Mouse (Mus musculus) forebrain, embryonic 12.5 days (tissue): ENCODE measurements around the gene Katnbl1. TPM values are rescaled to one million over a fixed set of nuclear protein-coding genes. Genes with fewer than 3 reads are reported as not detected.
"Not testable (repeated sequence)": the region's sequence is repeated elsewhere in the genome, so short reads cannot be mapped to it uniquely, and the experiment has no call there.

ENCODE experiments used
- ATAC-seq: fragments of 200-750 bp; cut with Nextera tagmentation; 2 replicates; pipeline ENCODE4 v1.8.0; 2017; ENCODE audit warnings: moderate TSS enrichment; ENCODE audit not compliant: low FRiP score
- H3K27ac ChIP-seq: fragments of 300-500 bp; sonication (generic); 2 replicates; pipeline ENCODE4 v1.5.1; 2016; ENCODE audit warnings: mild to moderate bottlenecking
- H3K27me3 ChIP-seq: fragments of 300-500 bp; sonication (generic); 2 replicates; pipeline ENCODE4 v1.6.1; 2016; ENCODE audit warnings: mild to moderate bottlenecking
- H3K36me3 ChIP-seq: fragments of 300-500 bp; sonication (generic); replicated peaks from 2 replicates; pipeline ENCODE4 v1.6.1; 2016; ENCODE audit warnings: mild to moderate bottlenecking
- H3K4me1 ChIP-seq: fragments of 300-500 bp; sonication (generic); 2 replicates; pipeline ENCODE4 v1.6.1; 2016
- H3K4me2 ChIP-seq: fragments of 300-500 bp; sonication (generic); 2 replicates; pipeline ENCODE4 v1.6.1; 2016; ENCODE audit warnings: mild to moderate bottlenecking, moderate library complexity
- H3K4me3 ChIP-seq: fragments of 300-500 bp; sonication (generic); replicated peaks from 2 replicates; pipeline ENCODE4 v1.5.1; 2016; ENCODE audit warnings: mild to moderate bottlenecking
- H3K9ac ChIP-seq: fragments of 300-500 bp; sonication (generic); 2 replicates; pipeline ENCODE4 v1.6.1; 2016; ENCODE audit warnings: mild to moderate bottlenecking
- H3K9me3 ChIP-seq: fragments of 300-500 bp; sonication (generic); 2 replicates; pipeline ENCODE4 v1.6.1; 2016
- WGBS: fragments of 180-500 bp; shearing (Covaris S2); methylation state at CpG from one replicate; pipeline ENCODE4 v1.1.7; 2016; 5-methylcytosine and 5-hydroxymethylcytosine counted together
- polyA plus RNA-seq: library from polyadenylated mRNA; unstranded; fragments of >200 nt; fragmentation: Nextera tagmentation; extraction: Ambion mirVana; gene quantifications from 2 replicates; pipeline ENCODE4 v1.2.1, GENCODE M21; 2016

Gene Katnbl1
- polyA plus RNA-seq, 1 experiment from 2014 or later = 48.6 TPM

DNA sequence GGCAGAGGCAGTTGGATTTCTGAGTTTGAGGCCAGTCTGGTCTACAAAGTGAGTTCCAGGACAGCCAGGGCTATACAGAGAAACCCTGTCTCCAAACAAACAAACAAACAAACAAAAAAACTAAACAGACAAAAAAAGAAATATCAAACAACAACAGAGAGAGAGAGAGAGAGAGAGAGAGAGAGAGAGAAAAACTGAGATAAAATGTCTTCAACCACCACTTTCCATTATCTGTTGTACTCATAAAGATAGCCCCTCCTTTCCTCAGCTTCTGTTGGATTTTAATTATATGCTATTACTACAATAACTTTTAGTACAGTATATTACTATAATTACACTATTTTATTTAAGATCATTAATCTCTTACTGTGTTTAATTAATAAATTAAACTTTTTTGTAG, 73.5 kb downstream of the Katnbl1 start:
- H3K4me1 ChIP-seq, H3K4me2 ChIP-seq: not testable (repeated sequence)

DNA sequence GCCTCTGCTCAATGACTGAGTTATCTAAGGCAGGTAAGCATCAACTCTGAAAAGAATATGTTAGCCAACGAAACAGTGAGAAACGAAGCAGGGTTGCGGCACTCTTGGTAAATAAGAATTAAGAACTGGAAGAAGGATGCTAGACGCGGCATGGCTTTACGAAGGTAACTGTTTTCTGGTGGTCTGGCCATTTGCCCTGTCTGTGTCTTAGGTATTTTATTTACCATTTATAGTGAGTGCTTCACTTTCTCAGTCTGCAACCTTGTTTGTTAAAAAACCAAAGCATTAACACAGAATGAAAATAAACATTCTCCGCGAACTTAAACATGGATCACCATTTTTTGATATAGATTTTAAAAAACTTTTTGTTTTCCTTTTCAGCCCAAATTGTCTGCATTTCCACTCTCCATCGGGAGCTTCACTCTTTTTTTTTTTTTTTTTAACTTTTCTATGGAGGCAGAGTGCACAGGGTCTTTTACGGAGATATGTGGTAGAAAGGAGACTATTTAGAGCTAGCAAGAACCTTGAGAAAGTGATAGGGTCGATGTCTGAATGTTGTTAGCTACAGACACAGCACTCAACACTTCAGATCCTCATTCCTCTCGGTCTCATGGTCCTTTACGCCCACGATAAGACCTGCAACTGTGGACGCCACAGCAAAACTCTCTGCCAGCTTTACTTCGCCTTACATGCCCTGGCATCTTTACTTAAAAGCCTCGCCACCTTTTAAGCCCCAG, 75.3 kb downstream of the Katnbl1 start:
- no peak overlapping the region for H3K27ac ChIP-seq
- 33% methylated on average over 17 of the region's 17 CpGs for WGBS
- ATAC-seq = no peak
- peak overlapping the region; percentile 76 for H3K9ac ChIP-seq
- H3K27me3 ChIP-seq = no peaks in the 10 kb centered on the region
- H3K9me3 ChIP-seq = no peaks in the 10 kb centered on the region
- H3K36me3 ChIP-seq = no peaks in the 10 kb centered on the region
- H3K4me1 ChIP-seq = peaks cover 9% of the 10 kb centered on the region
- H3K4me2 ChIP-seq = peak overlapping the region; percentile 74
- peak overlapping the region; percentile 68 for H3K4me3 ChIP-seq

More for the DNA sequence above, 73.5 kb downstream of the Katnbl1 start:
- not testable (repeated sequence) for H3K27ac ChIP-seq, H3K9ac ChIP-seq, ATAC-seq, H3K9me3 ChIP-seq, H3K36me3 ChIP-seq, H3K27me3 ChIP-seq, H3K4me3 ChIP-seq

DNA sequence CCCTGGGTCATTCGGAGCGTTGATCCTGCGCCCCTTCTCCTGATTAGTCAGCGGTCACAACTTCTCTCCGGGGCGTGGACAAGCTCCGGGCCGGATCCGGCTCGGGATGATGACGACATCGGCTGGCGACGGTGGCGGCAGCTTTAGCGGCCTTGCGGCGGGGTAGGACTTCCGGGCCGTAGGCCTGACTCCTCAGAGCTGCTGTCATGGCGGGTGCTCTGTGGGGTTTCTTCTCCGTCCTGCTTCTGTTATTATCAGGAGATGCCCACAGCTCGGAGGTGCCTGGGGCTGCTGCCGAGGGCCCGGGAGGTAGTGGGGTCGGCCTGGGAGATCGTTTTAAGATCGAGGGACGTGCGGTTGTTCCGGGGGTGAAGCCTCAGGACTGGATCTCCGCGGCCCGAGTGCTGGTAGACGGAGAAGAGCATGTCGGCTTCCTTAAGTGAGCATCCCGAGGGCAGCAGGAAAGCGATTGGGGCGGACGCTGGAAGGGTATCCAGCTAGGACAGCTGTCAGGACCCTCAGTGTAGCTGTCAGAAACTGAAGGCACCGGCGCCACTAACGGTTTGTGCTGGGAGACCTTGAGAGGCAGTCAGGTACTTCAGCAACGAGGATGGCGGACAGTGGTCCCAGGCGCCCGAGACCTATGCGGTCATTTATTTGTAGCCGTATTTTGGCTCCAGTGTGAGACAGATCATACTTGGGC, 76.0 kb downstream of the Katnbl1 start, which contains the start of gene Emc7:
Gene Emc7 (plus strand): TSS at position 136 of the 703 bp plus-strand sequence.
- peak within 1 kb of the TSS; percentile 74 for H3K4me2 ChIP-seq
- no peaks in the 10 kb centered on the region for H3K9me3 ChIP-seq
- H3K9ac ChIP-seq = peak within 1 kb of the TSS; percentile 76
- no peaks in the 10 kb centered on the region for H3K27me3 ChIP-seq
- ATAC-seq = peak; percentile 99
- peaks cover 9% of the 10 kb centered on the region for H3K4me1 ChIP-seq
- H3K27ac ChIP-seq = peak within 1 kb of the TSS; percentile 47
- H3K4me3 ChIP-seq = peak within 1 kb of the TSS; percentile 68
- peaks cover 2% of the 10 kb centered on the region for H3K36me3 ChIP-seq
- WGBS = under 1% methylated on average over 49 of the region's 49 CpGs

DNA sequence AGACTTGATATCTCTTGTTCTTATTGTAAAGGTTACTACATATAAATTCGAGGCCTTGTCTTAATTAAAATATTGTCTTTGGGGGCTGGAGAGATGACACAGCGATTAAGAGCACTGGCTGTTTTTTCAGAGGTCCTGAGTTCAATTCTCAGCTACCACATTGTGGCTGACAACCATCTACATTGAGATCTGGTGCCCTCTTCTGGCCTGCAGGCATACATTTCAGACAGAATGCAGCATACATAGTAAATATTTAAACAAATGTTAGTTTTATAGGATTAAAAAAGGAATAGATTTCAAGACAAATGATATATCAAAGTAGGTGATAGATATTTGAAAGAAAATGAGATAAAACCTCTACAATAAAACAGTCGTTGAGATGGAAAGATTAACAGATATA, 81.5 kb downstream of the Katnbl1 start:
- no peak for ATAC-seq
- no peaks in the 10 kb centered on the region for H3K9me3 ChIP-seq
- H3K4me3 ChIP-seq = no peak overlapping the region
- H3K36me3 ChIP-seq = peaks cover 24% of the 10 kb centered on the region
- H3K27me3 ChIP-seq = no peaks in the 10 kb centered on the region
- H3K4me1 ChIP-seq = peaks cover 8% of the 10 kb centered on the region
- H3K27ac ChIP-seq = no peak overlapping the region
- no peak overlapping the region for H3K9ac ChIP-seq
- H3K4me2 ChIP-seq = no peak overlapping the region
- 89% methylated on average over 3 of the region's 3 CpGs for WGBS

Other genes with a start within 250 kb of the Katnbl1 start
- gene Olfr1316, start 244.2 kb upstream of the Katnbl1 start, polyA plus RNA-seq = not detected in 2 replicates
- not detected in 2 replicates for gene Olfr1317, start 238.9 kb upstream of the Katnbl1 start, polyA plus RNA-seq
- gene Olfr1318, start 225.0 kb upstream of the Katnbl1 start, polyA plus RNA-seq = not detected in 2 replicates
- gene Lpcat4, start 139.7 kb upstream of the Katnbl1 start, polyA plus RNA-seq = 8.2 and 13.6 TPM in 2 replicates
- gene Nutm1, start 119.9 kb upstream of the Katnbl1 start, polyA plus RNA-seq = not detected in 2 replicates
- gene Nop10, start 117.3 kb upstream of the Katnbl1 start, polyA plus RNA-seq = 152 and 157 TPM in 2 replicates
- gene Slc12a6, start 113.4 kb upstream of the Katnbl1 start, polyA plus RNA-seq = 17.2 and 17.6 TPM in 2 replicates
- not detected in 2 replicates for gene Gm21985, start 112.9 kb upstream of the Katnbl1 start, polyA plus RNA-seq
- 104 and 111 TPM in 2 replicates for gene Emc4, start 11.2 kb upstream of the Katnbl1 start, polyA plus RNA-seq
- 11.1 and 11.5 TPM in 2 replicates for gene Emc7, start 75.8 kb downstream of the Katnbl1 start, polyA plus RNA-seq
- 0.31 TPM in 1 of 2 replicates, not detected in the other for gene Chrm5, start 101.6 kb downstream of the Katnbl1 start, polyA plus RNA-seq
- 5.8 and 6.6 TPM in 2 replicates for gene Aven, start 113.8 kb downstream of the Katnbl1 start, polyA plus RNA-seq